Mouse (Mus musculus) urinary bladder, adult 2 months (tissue): ENCODE results near the gene Rab44. TPM values are rescaled to one million over a fixed set of nuclear protein-coding genes. Genes with fewer than 3 reads are reported as not detected.

Source experiments
- DNase-seq: peaks from one replicate; pipeline ENCODE4 v3.0.0; 2022; ENCODE audit warnings: low spot score
- polyA plus RNA-seq: library from polyadenylated mRNA; depleted of rRNA; stranded (reverse); fragments of >200 nt; gene quantifications from 2 replicates; pipeline ENCODE4 v1.2.3, GENCODE M21; 2012

The Rab44 gene
- polyA plus RNA-seq, 1 experiment: 1.9 TPM

- DNase-seq: no peak
Measured at GRCm38 (mm10) chr17:29129341-29129740, 15.4 kb downstream of the Rab44 start.

GRCm38 (mm10) chr17:29135066-29135465 is 21.1 kb downstream of the Rab44 start:
- no peak for DNase-seq

GRCm38 (mm10) chr17:29136236-29136635 is 22.3 kb downstream of the Rab44 start:
- no peak for DNase-seq

GRCm38 (mm10) chr17:29137906-29138305 is 24.0 kb downstream of the Rab44 start:
- DNase-seq: no peak

- no peak for DNase-seq
Measured at GRCm38 (mm10) chr17:29141577-29141976, 27.6 kb downstream of the Rab44 start.

GRCm38 (mm10) chr17:29143266-29143665 is 29.3 kb downstream of the Rab44 start:
- no peak for DNase-seq

GRCm38 (mm10) chr17:29145101-29145500 is 31.2 kb downstream of the Rab44 start:
- DNase-seq: no peak

GRCm38 (mm10) chr17:29147273-29147672 is 33.3 kb downstream of the Rab44 start:
- DNase-seq: no peak

GRCm38 (mm10) chr17:29147773-29148172 is 33.8 kb downstream of the Rab44 start:
- DNase-seq: no peak

GRCm38 (mm10) chr17:29149766-29150165 is 35.8 kb downstream of the Rab44 start:
- no peak for DNase-seq

- DNase-seq: no peak
Measured at GRCm38 (mm10) chr17:29152547-29152946, 38.6 kb downstream of the Rab44 start.

- DNase-seq: no peak
Measured at GRCm38 (mm10) chr17:29154247-29154646, 40.3 kb downstream of the Rab44 start.

- DNase-seq: no peak
Measured at GRCm38 (mm10) chr17:29155355-29156135, 41.6 kb downstream of the Rab44 start.

- no peak for DNase-seq
Measured at GRCm38 (mm10) chr17:29156396-29156795, 42.5 kb downstream of the Rab44 start.

- DNase-seq: no peak
Measured at GRCm38 (mm10) chr17:29156866-29157265, 42.9 kb downstream of the Rab44 start.

- DNase-seq: no peak
Measured at GRCm38 (mm10) chr17:29158899-29159298, 45.0 kb downstream of the Rab44 start.

GRCm38 (mm10) chr17:29159320-29159719 is 45.4 kb downstream of the Rab44 start:
- no peak for DNase-seq

- DNase-seq: no peak
Measured at GRCm38 (mm10) chr17:29159743-29160455, 46.0 kb downstream of the Rab44 start.

GRCm38 (mm10) chr17:29162334-29162733 is 48.4 kb downstream of the Rab44 start:
- DNase-seq: no peak

GRCm38 (mm10) chr17:29164469-29165111 is 50.6 kb downstream of the Rab44 start:
- no peak for DNase-seq

- DNase-seq: no peak
Measured at GRCm38 (mm10) chr17:29165452-29165851, 51.5 kb downstream of the Rab44 start.

GRCm38 (mm10) chr17:29165967-29166578 is 52.1 kb downstream of the Rab44 start:
- no peak for DNase-seq
